Mouse (Mus musculus) bone marrow macrophage, adult 2 months (primary cell): ENCODE results near the gene Atg10.

Experiments
- CTCF ChIP-seq: IDR thresholded peaks from 2 replicates; pipeline ENCODE4 v1.5.1; 2012; ENCODE audit warnings: low read depth, mild to moderate bottlenecking, low read length, moderate library complexity
- POLR2A ChIP-seq: IDR thresholded peaks from 2 replicates; pipeline ENCODE4 v1.6.1; 2012; ENCODE audit warnings: mild to moderate bottlenecking, low read depth, low read length, borderline replicate concordance

GRCm38 (mm10) chr13:91156949-91157348, 66.8 kb downstream of the Atg10 start:
- no peak for TF ChIP-seq POLR2A
- TF ChIP-seq CTCF, result no peak
